Mouse (Mus musculus): ENCODE results near the gene Rps5. TPM values are rescaled to one million over a fixed set of nuclear protein-coding genes. Genes with fewer than 3 reads are reported as not detected.
"Not testable (repeated sequence)": the region's sequence is repeated elsewhere in the genome, so short reads cannot be mapped to it uniquely, and the experiment has no call there.

Rps5 gene
- polyA plus RNA-seq, 1 experiment from 2014 or later = 749 TPM

GRCm38 (mm10) chr7:12920495-12920894 is 1.6 kb upstream of the Rps5 start:
- H3K4me1 ChIP-seq (ENCODE audit: control insufficient read depth, insufficient read depth, low read length); H3K27ac ChIP-seq (replicated peaks; ENCODE audit: low read depth, low read length); H3K4me2 ChIP-seq (ENCODE audit: low read length); H3K9ac ChIP-seq (replicated peaks; ENCODE audit: low read length); DNase-seq; H3K4me3 ChIP-seq (replicated peaks; ENCODE audit: low read depth, low read length); ATAC-seq (ENCODE audit: low FRiP score, low TSS enrichment); H3K27me3 ChIP-seq (ENCODE audit: control insufficient read depth, insufficient read depth, low read length); H3K9me3 ChIP-seq (ENCODE audit: control insufficient read depth, low read length): not testable (repeated sequence)
- peaks cover 24% of the 10 kb centered on the region for H3K36me3 ChIP-seq (ENCODE audit: control insufficient read depth, insufficient read depth, low read length)
- 90% methylated on average over 7 of the region's 8 CpGs for WGBS

GRCm38 (mm10) chr7:12921318-12921704 is 779 bp upstream of the Rps5 start:
- Histone ChIP-seq H3K9ac (replicated peaks; ENCODE audit: low read length) (peak overlapping the region; percentile 71), H3K27me3 (ENCODE audit: control insufficient read depth, insufficient read depth, low read length) (peaks cover 5% of the 10 kb centered on the region; the same call in 1 of the 2 replicates), H3K4me2 (ENCODE audit: low read length) (peak overlapping the region; percentile 95), H3K4me3 (replicated peaks; ENCODE audit: low read depth, low read length) (peak overlapping the region; percentile 78), H3K9me3 (ENCODE audit: control insufficient read depth, low read length) (no peaks in the 10 kb centered on the region), H3K4me1 (ENCODE audit: control insufficient read depth, insufficient read depth, low read length) (peaks cover 10% of the 10 kb centered on the region), H3K36me3 (ENCODE audit: control insufficient read depth, insufficient read depth, low read length) (peaks cover 32% of the 10 kb centered on the region), H3K27ac (replicated peaks; ENCODE audit: low read depth, low read length) (peak overlapping the region; percentile 89)
- 4% methylated on average over 3 of the region's 3 CpGs for WGBS
- DNase-seq (no peak), ATAC-seq (ENCODE audit: low FRiP score, low TSS enrichment) (no peak)

GRCm38 (mm10) chr7:12922729-12923128 is 639 bp downstream of the Rps5 start:
- WGBS = 4% methylated on average over 8 of the region's 8 CpGs
- DNase-seq = no peak
- ATAC-seq (ENCODE audit: low FRiP score, low TSS enrichment) = no peak
- peaks cover 16% of the 10 kb centered on the region for H3K27me3 ChIP-seq (ENCODE audit: control insufficient read depth, insufficient read depth, low read length)
- H3K36me3 ChIP-seq (ENCODE audit: control insufficient read depth, insufficient read depth, low read length) = peaks cover 44% of the 10 kb centered on the region
- H3K27ac ChIP-seq (replicated peaks; ENCODE audit: low read depth, low read length) = 0 out of 2 replicates have a peak overlapping the region, but pooled peaks have one; percentile 14
- peaks cover 10% of the 10 kb centered on the region for H3K4me1 ChIP-seq (ENCODE audit: control insufficient read depth, insufficient read depth, low read length)
- H3K9me3 ChIP-seq (ENCODE audit: control insufficient read depth, low read length) = no peaks in the 10 kb centered on the region
- peak overlapping the region; percentile 73 for H3K9ac ChIP-seq (replicated peaks; ENCODE audit: low read length)
- H3K4me2 ChIP-seq (ENCODE audit: low read length) = peak overlapping the region; percentile 92
- H3K4me3 ChIP-seq (replicated peaks; ENCODE audit: low read depth, low read length) = peak overlapping the region; percentile 78

- WGBS = 86% methylated on average over 7 of the region's 7 CpGs
- Histone ChIP-seq H3K4me2 (ENCODE audit: low read length) (no peak overlapping the region), H3K27me3 (ENCODE audit: control insufficient read depth, insufficient read depth, low read length) (peaks cover 21% of the 10 kb centered on the region), H3K27ac (replicated peaks; ENCODE audit: low read depth, low read length) (no peak overlapping the region), H3K36me3 (ENCODE audit: control insufficient read depth, insufficient read depth, low read length) (peaks cover 47% of the 10 kb centered on the region), H3K4me3 (replicated peaks; ENCODE audit: low read depth, low read length) (no peak overlapping the region), H3K4me1 (ENCODE audit: control insufficient read depth, insufficient read depth, low read length) (peaks cover 10% of the 10 kb centered on the region), H3K9ac (replicated peaks; ENCODE audit: low read length) (no peak overlapping the region), H3K9me3 (ENCODE audit: control insufficient read depth, low read length) (no peaks in the 10 kb centered on the region)
- DNase-seq (no peak), ATAC-seq (ENCODE audit: low FRiP score, low TSS enrichment) (no peak)
Observed at GRCm38 (mm10) chr7:12926316-12926715, 4.2 kb downstream of the Rps5 start.

- no peak for ATAC-seq (ENCODE audit: low FRiP score, low TSS enrichment)
- Histone ChIP-seq H3K9me3 (ENCODE audit: control insufficient read depth, low read length) (no peaks in the 10 kb centered on the region), H3K4me1 (ENCODE audit: control insufficient read depth, insufficient read depth, low read length) (peaks cover 10% of the 10 kb centered on the region), H3K27me3 (ENCODE audit: control insufficient read depth, insufficient read depth, low read length) (peaks cover 21% of the 10 kb centered on the region), H3K36me3 (ENCODE audit: control insufficient read depth, insufficient read depth, low read length) (peaks cover 47% of the 10 kb centered on the region), H3K4me3 (replicated peaks; ENCODE audit: low read depth, low read length) (peak within 1 kb of the TSS; percentile 19), H3K4me2 (ENCODE audit: low read length) (peak within 1 kb of the TSS; percentile 40), H3K27ac (replicated peaks; ENCODE audit: low read depth, low read length) (no peak within 1 kb of the TSS), H3K9ac (replicated peaks; ENCODE audit: low read length) (peak within 1 kb of the TSS; percentile 20; the same call in 1 of the 2 replicates)
- DNase-seq = no peak
- 32% methylated on average over 8 of the region's 8 CpGs for WGBS
Observed at GRCm38 (mm10) chr7:12927191-12927680, 5.1 kb downstream of the Rps5 start, which contains the start of gene Rnf225. Gene Rnf225, plus strand, starts transcription at chr7:12927416.

- Histone ChIP-seq H3K27ac (replicated peaks; ENCODE audit: low read depth, low read length) (no peak overlapping the region), H3K4me1 (ENCODE audit: control insufficient read depth, insufficient read depth, low read length) (peaks cover 6% of the 10 kb centered on the region), H3K9me3 (ENCODE audit: control insufficient read depth, low read length) (no peaks in the 10 kb centered on the region), H3K4me2 (ENCODE audit: low read length) (peak overlapping the region; percentile 40), H3K27me3 (ENCODE audit: control insufficient read depth, insufficient read depth, low read length) (peaks cover 21% of the 10 kb centered on the region), H3K9ac (replicated peaks; ENCODE audit: low read length) (peak overlapping the region; percentile 20; the same call in 1 of the 2 replicates), H3K36me3 (ENCODE audit: control insufficient read depth, insufficient read depth, low read length) (peaks cover 47% of the 10 kb centered on the region), H3K4me3 (replicated peaks; ENCODE audit: low read depth, low read length) (peak overlapping the region; percentile 19)
- DNase-seq (peak; percentile 36), ATAC-seq (ENCODE audit: low FRiP score, low TSS enrichment) (peak; percentile 60; the same call in 1 of the 2 replicates)
- WGBS = 6% methylated on average over 65 of the region's 65 CpGs
Observed at GRCm38 (mm10) chr7:12927693-12928589, 5.9 kb downstream of the Rps5 start.

- H3K4me3 ChIP-seq (replicated peaks; ENCODE audit: low read depth, low read length) = no peak overlapping the region
- 53% methylated on average over 4 of the region's 4 CpGs for WGBS
- no peak overlapping the region for H3K27ac ChIP-seq (replicated peaks; ENCODE audit: low read depth, low read length)
- 0 out of 2 replicates have a peak, but pooled peaks cover 4% of the 10 kb centered on the region for H3K36me3 ChIP-seq (ENCODE audit: control insufficient read depth, insufficient read depth, low read length)
- no peaks in the 10 kb centered on the region for H3K9me3 ChIP-seq (ENCODE audit: control insufficient read depth, low read length)
- H3K4me1 ChIP-seq (ENCODE audit: control insufficient read depth, insufficient read depth, low read length) = no peaks in the 10 kb centered on the region
- DNase-seq = no peak
- ATAC-seq (ENCODE audit: low FRiP score, low TSS enrichment) = no peak
- no peaks in the 10 kb centered on the region for H3K27me3 ChIP-seq (ENCODE audit: control insufficient read depth, insufficient read depth, low read length)
- H3K9ac ChIP-seq (replicated peaks; ENCODE audit: low read length) = no peak overlapping the region
- H3K4me2 ChIP-seq (ENCODE audit: low read length) = no peak overlapping the region
Observed at GRCm38 (mm10) chr7:12933615-12934140, 11.6 kb downstream of the Rps5 start.

- no peak overlapping the region for H3K4me2 ChIP-seq (ENCODE audit: low read length)
- no peak overlapping the region for H3K27ac ChIP-seq (replicated peaks; ENCODE audit: low read depth, low read length)
- H3K4me1 ChIP-seq (ENCODE audit: control insufficient read depth, insufficient read depth, low read length) = no peaks in the 10 kb centered on the region
- ATAC-seq (ENCODE audit: low FRiP score, low TSS enrichment) (no peak), DNase-seq (no peak)
- no peak overlapping the region for H3K9ac ChIP-seq (replicated peaks; ENCODE audit: low read length)
- H3K9me3 ChIP-seq (ENCODE audit: control insufficient read depth, low read length) = no peaks in the 10 kb centered on the region
- H3K36me3 ChIP-seq (ENCODE audit: control insufficient read depth, insufficient read depth, low read length) = 0 out of 2 replicates have a peak, but pooled peaks cover 4% of the 10 kb centered on the region
- H3K27me3 ChIP-seq (ENCODE audit: control insufficient read depth, insufficient read depth, low read length) = no peaks in the 10 kb centered on the region
- H3K4me3 ChIP-seq (replicated peaks; ENCODE audit: low read depth, low read length) = no peak overlapping the region
- 81% methylated on average over 3 of the region's 3 CpGs for WGBS
Observed at GRCm38 (mm10) chr7:12934808-12935207, 12.7 kb downstream of the Rps5 start.

Data from midbrain, embryonic 14.5 days (tissue).